Mouse (Mus musculus): ENCODE data around the gene Cryba4.

The Cryba4 gene

GRCm38 (mm10) chr5:112270764-112271541 lies 18.6 kb upstream of the Cryba4 start:
- in situ Hi-C loops (cut with MboI, MseI) = no loop called here

- in situ Hi-C loops (cut with MboI, MseI) = no loop called here
Measured at GRCm38 (mm10) chr5:112266011-112266777, 13.9 kb upstream of the Cryba4 start.

DNA sequence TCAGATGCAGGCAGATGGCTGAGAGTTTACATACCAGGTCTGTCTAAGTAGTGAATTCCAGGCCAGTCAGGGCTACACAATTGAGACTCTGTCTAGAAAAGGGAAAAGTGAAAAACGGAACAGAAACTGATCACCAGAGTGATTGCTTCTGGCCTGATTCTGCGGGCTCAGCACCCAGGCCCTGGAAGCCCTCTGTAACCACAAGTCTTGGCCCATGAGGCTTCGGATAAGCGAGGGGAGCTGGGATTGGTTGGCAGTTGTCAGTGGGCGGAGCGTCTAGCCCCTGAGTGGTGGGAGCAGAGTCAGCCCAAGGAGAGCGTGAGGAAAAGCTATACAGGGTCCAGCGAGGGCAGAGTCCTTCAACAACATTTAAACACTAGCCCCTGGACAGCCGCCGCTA lies 13.2 kb upstream of the Cryba4 start:
- in situ Hi-C loops (cut with MboI, MseI) = no loop called here

DNA sequence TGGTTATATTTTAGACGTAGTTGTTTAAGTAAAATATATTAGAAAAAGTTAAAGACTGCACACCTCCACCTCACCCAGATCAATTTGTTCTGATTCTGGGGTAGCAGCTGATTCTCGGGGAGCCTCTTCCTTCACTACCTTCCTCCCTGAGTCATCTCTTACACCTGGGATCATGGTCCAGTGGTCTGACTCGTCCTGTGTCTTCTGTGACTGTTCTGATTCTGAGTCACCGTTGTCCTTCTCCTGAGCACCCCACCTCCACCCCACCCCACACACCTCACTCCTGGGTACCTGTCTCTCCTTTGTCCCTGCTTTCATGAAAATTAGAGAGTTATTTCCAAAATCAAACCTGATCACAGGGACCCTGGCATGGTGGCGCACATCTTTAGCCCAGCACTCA lies 12.8 kb upstream of the Cryba4 start:
- in situ Hi-C loops (cut with MboI, MseI) = no loop called here

GRCm38 (mm10) chr5:112264099-112264498 lies 11.8 kb upstream of the Cryba4 start:
- in situ Hi-C loops (cut with MboI, MseI) = no loop called here

- in situ Hi-C loops (cut with MboI, MseI) = no loop called here
Measured at GRCm38 (mm10) chr5:112260818-112261217, 8.5 kb upstream of the Cryba4 start.

- in situ Hi-C loops (cut with MboI, MseI) = no loop called here
Measured at GRCm38 (mm10) chr5:112259862-112260650, 7.7 kb upstream of the Cryba4 start.

GRCm38 (mm10) chr5:112257896-112258295 lies 5.6 kb upstream of the Cryba4 start:
- in situ Hi-C loops (cut with MboI, MseI) = no loop called here

- in situ Hi-C loops (cut with MboI, MseI) = no loop called here
Measured at GRCm38 (mm10) chr5:112256457-112256856, 4.1 kb upstream of the Cryba4 start.

DNA sequence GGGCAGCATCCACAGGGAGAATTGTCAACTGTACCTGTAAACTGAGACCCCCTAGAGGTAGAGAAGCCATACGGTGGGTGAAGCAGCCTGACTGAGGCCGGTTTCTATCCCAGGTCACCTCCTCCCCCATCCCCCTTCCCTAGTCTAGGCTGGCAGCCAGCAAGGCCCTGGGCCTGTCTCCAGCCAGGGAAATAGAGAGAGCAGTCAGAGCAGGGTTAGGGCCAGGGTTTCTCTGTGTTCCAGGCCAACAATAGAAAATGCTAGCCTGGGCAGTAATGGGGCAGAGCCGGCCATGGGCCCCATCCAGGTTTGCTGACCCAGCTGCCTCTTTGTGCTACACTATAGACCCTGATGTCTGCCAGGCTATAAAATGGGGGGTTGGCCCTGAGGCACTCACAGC lies 3.1 kb upstream of the Cryba4 start, which contains the start of gene Crybb1:
Gene Crybb1, plus strand, starts transcription at position 390 of the 400 bp plus-strand sequence.
- in situ Hi-C loops (cut with MboI, MseI) = no loop called here

- in situ Hi-C loops (cut with MboI, MseI) = no loop called here
Measured at GRCm38 (mm10) chr5:112254282-112254806, 2.0 kb upstream of the Cryba4 start.

DNA sequence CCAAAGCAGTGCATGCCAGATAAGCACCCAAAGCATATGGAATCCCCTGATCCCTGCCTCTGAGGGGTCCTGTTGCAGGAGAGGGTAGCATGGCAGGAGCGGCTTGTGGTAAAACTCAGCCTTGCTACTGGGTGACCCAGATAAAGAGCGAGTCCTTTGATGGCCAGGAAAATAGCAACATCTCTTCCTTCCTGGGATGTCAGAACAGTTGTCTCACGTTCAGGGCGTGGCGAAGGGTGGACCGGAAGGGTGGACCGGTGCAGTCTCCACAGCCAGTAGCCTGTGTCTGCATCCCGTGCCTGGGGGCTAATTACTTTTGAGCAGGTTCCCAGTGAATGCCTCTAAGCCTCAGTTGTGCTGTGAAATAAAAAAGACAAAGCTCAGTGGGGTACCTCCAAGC lies 851 bp upstream of the Cryba4 start:
- in situ Hi-C loops (cut with MboI, MseI) = no loop called here

- in situ Hi-C loops (cut with MboI, MseI) = no loop called here
Measured at GRCm38 (mm10) chr5:112249106-112249505, 3.2 kb downstream of the Cryba4 start.

DNA sequence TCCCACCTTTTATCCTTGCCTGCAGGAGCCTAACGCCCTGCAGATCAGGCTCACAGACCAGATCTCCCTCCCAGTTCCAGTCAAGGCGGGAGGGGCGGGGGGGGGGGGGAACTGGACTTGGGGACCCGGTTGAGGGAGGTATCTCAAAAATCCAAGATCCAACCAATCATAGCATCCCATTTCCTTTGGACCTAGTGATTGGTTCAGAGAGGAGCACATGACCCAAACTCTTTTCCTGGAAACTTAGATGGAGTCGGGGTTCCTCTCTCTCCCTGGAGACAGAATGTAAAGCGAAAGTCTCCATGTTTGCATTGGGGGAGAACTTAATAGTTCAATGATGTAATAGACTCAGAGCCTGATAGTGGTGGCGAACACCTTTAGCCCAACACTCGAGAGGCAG lies 4.9 kb downstream of the Cryba4 start:
- in situ Hi-C loops (cut with MboI, MseI) = no loop called here

- in situ Hi-C loops (cut with MboI, MseI) = loop anchor here (5.0 kb wide), 1 partner anchor 92 kb away; no protein-coding TSS in a partner anchor
Measured at GRCm38 (mm10) chr5:112244890-112245615, 7.3 kb downstream of the Cryba4 start.

DNA sequence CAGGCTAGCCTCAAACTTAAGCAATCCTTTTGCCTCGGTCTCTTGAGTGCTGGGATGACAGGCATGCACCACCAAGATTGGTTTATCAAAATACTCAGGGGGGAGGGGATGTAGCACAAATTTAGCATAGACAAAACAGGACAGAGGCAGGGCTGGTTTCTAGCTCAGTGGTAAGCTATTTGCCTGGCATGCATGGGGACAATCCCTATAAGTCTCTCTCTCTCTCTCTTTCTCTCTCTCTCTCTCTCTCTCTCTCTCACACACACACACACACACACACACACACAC lies 8.1 kb downstream of the Cryba4 start:
- in situ Hi-C loops (cut with MboI, MseI) = loop anchor here (5.0 kb wide), 1 partner anchor 93 kb away; no protein-coding TSS in a partner anchor

DNA sequence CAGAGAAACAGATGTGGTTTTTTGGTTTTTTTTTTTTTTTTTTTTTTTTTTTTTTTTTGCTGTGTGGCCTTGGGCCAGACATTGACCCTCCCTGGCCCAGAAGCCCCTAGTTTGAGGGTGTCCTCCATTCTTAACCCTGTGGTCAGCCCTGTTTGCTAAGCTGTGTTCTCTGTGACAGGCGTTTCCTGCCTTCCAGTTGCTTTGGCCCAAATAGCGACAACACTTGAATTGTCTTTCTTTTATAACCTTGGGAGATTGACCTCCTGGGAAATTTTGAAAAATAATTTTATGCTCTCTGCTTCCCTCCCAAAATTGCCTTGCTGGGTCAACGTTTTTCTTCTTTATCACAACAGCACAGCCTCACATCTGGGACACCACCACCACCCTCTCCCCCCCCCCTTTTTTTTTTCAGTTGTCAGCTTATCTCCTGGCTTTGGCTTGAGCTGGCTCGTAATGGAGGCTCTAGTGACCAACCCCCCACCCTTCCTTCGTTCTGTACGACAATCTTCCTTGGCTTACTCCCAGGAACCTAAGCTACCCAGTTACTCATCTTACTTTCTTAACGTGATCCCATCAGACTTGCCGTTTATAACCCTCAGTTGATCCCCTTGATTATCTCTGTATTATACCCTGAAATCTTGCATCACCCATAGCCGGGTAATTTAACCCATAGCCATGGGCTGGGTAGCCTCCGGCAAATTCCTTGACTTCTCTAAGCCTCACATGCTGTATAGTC lies 8.6 kb downstream of the Cryba4 start:
- in situ Hi-C loops (cut with MboI, MseI) = loop anchor here (5.0 kb wide), 1 partner anchor 94 kb away; no protein-coding TSS in a partner anchor

- in situ Hi-C loops (cut with MboI, MseI) = loop anchor here (5.0 kb wide), 1 partner anchor 94 kb away; no protein-coding TSS in a partner anchor
Measured at GRCm38 (mm10) chr5:112243041-112243440, 9.3 kb downstream of the Cryba4 start.

- in situ Hi-C loops (cut with MboI, MseI) = loop anchor here (5.0 kb wide), 1 partner anchor 95 kb away; no protein-coding TSS in a partner anchor
Measured at GRCm38 (mm10) chr5:112242361-112242778, 9.9 kb downstream of the Cryba4 start.

DNA sequence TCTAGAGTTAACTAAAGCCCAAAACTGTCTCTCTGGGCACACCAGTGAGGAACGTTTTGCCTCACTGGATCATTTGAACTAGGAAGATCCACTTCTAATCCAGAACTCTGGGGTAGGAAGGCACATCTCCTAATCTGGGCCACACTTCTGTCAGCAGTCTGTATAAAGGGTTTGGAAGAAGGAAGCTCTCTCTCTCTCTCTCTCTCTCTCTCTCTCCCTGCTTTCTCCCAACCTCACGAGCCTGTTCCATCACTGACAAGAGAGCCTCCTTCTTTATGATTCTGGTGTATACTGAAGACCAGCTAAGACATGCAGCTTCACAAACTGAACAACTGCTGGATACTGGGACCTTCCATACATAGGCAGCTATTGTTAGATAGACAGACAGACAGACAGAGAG lies 10.5 kb downstream of the Cryba4 start:
- in situ Hi-C loops (cut with MboI, MseI) = loop anchor here (5.0 kb wide), 1 partner anchor 95 kb away; no protein-coding TSS in a partner anchor
